Mouse (Mus musculus) testis, postnatal 14 days (tissue): ENCODE data around the gene Olfr902.
"Not testable (repeated sequence)": the region's sequence is repeated elsewhere in the genome, so short reads cannot be mapped to it uniquely, and the experiment has no call there.

Source experiments
- DNase-seq: peaks from one replicate; pipeline ENCODE4 v3.0.0; 2021; ENCODE audit warnings: low spot score

The Olfr902 gene

GRCm38 (mm10) chr9:38447352-38447751 is at the start of gene Olfr902:
TSS of gene Olfr902 (plus strand) at chr9:38447652.
- no peak for DNase-seq

- no peak for DNase-seq
These were observed 46.1 kb upstream of the Olfr902 start, which contains the start of gene Olfr147 for GRCm38 (mm10) chr9:38401398-38401797. TSS of gene Olfr147 (plus strand) at chr9:38401698.

- not testable (repeated sequence) for DNase-seq
These were observed 40.0 kb upstream of the Olfr902 start for GRCm38 (mm10) chr9:38407502-38407901.

- DNase-seq = peak; percentile 6
These were observed 34.0 kb upstream of the Olfr902 start for GRCm38 (mm10) chr9:38413502-38413901.

- no peak for DNase-seq
These were observed 23.7 kb upstream of the Olfr902 start for GRCm38 (mm10) chr9:38423801-38424200.

- no peak for DNase-seq
These were observed 20.4 kb upstream of the Olfr902 start for GRCm38 (mm10) chr9:38427026-38427425.

DNA sequence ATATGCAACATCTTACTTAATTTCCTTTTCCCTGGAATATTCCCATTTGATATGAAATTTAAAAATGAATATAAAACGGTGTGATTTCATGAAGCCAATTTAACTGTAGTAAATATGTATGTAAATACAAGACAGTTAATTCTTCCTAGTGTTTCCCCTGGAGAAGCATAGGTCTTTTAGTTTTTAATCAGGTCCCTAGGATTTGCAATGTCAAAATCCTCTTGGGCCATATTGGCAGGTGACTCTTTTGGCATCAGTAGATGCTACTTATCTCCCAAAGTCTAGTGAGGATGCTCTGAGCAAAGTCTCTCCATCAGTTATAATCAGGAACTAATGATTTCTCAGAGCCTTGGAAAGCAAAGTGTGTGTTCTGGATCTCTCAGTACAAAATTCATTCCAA is 18.3 kb upstream of the Olfr902 start, which contains the start of gene Olfr901:
Gene Olfr901, plus strand, starts transcription at position 301 of the 400 bp plus-strand sequence.
- no peak for DNase-seq

- no peak for DNase-seq
These were observed 15.4 kb downstream of the Olfr902 start, which contains the start of gene Olfr904 for GRCm38 (mm10) chr9:38462844-38463243. TSS of gene Olfr904 (plus strand) at chr9:38463144.

DNA sequence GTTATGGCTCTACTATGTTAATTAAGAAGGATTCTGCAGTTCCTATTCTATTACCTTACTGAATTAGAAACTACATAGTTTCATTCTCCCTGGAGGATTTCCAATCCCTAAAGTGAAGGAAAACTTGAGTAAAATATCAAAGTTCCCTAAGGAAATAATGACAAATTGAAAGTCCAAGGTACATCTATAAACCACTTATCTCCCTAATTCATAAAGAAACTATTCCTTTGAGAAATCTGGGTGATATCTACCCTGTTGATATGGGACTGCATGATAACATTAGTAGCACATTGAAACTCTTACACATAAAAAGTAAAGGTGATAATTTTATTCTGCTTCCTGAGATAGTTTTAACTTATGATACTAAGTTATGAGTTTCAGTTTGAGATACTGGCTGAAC is 23.4 kb downstream of the Olfr902 start, which contains the start of gene Olfr905:
Gene Olfr905, plus strand, starts transcription at position 301 of the 400 bp plus-strand sequence.
- DNase-seq = no peak

- DNase-seq = no peak
These were observed 39.3 kb downstream of the Olfr902 start, which contains the start of gene Olfr906 for GRCm38 (mm10) chr9:38486785-38487184. TSS of gene Olfr906 (plus strand) at chr9:38487085.

GRCm38 (mm10) chr9:38495501-38495900 is 48.0 kb downstream of the Olfr902 start, which contains the start of gene Olfr907:
TSS of gene Olfr907 (plus strand) at chr9:38495801.
- DNase-seq = no peak
